ENCODE assay signal across 15 mouse cellular contexts in the genomic region with DNA sequence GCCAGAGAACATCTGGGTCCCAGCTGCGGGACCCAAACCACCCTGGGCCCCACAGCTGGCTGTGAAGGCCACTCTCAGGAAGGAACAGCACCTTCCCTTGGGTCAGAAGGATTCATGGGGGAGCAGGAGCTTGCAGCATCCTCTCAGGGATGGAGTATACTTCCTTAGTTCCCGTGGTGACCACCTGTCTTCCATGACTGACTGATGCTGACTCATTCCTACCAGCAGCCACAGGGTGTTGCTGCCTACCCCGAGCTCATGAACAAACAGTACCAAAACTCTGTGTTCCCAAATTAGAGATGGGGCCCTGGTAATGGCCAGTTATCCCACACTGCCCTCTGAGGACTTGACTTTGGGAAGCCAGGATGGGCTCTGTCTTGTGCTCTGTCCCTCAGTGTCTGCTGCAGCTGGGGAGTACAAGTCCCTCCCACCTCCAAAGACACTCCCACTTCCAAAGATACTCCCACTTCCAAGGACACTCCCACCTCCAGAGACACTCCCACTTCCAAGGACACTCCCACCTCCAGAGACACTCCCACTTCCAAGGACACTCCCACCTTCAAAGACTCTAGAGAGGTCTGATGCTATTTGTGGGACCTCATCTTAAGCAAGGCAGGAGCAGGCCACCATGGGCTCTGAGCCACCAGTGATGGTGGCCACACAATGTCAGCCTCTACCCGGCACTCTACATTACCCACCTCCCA. TPM values are rescaled to one million over a fixed set of nuclear protein-coding genes. Genes with fewer than 3 reads are reported as not detected.
DNase-seq lines count a peak whose midpoint lies in the region; ATAC-seq lines count a peak whose summit lies in the region.
"Had no signal": no experiment of that assay in that cellular context is flagged by ENCODE, and none has a peak within 500 bp of the region (broad histone marks: within the 10 kb centered on the region; RNA-seq: fewer than 3 reads in every experiment).

No protein-coding gene starts in this region.

- H3K9ac ChIP-seq in kidney, embryonic 14.5 days (ENCODE audit: low read depth, low read length): no peak overlapping the region
- H3K9ac ChIP-seq: midbrain, embryonic 12.5 days; neural tube, embryonic 12.5 days; stomach, embryonic 15.5 days had no signal

- 0 out of 2 replicates have a peak, but pooled peaks have one; percentile 10 for ATAC-seq in kidney, embryonic 14.5 days (ENCODE audit: low FRiP score, low TSS enrichment)
- peak; percentile 41; the same call in 1 of the 2 replicates for ATAC-seq in erythroid progenitor cell, adult 5-6 weeks (replicated peaks; ENCODE audit: low FRiP score, poor library complexity, severe bottlenecking)
- ATAC-seq in megakaryocyte progenitor cell, adult 5-6 weeks (replicated peaks; ENCODE audit: poor library complexity): peak; percentile 89

- no peak overlapping the region for H3K27ac ChIP-seq in kidney, embryonic 14.5 days (ENCODE audit: low read depth, low read length)
- H3K27ac ChIP-seq: midbrain, embryonic 12.5 days; neural tube, embryonic 12.5 days; stomach, embryonic 15.5 days had no signal

- H3K4me1 ChIP-seq in kidney, embryonic 14.5 days (ENCODE audit: control insufficient read depth, insufficient read depth, low read length): peaks cover 16% of the 10 kb centered on the region

- H3K4me3 ChIP-seq in kidney, embryonic 14.5 days (ENCODE audit: low read length): no peak overlapping the region
- H3K4me3 ChIP-seq: midbrain, embryonic 12.5 days; neural tube, embryonic 12.5 days; stomach, embryonic 15.5 days had no signal

- no peak overlapping the region for H3K4me2 ChIP-seq in kidney, embryonic 14.5 days (replicated peaks; ENCODE audit: low read depth, low read length)
- H3K4me2 ChIP-seq: midbrain, embryonic 12.5 days; neural tube, embryonic 12.5 days; stomach, embryonic 15.5 days had no signal

- no peaks in the 10 kb centered on the region for H3K27me3 ChIP-seq in kidney, embryonic 14.5 days (ENCODE audit: control insufficient read depth, insufficient read depth, low read length)
- H3K27me3 ChIP-seq: neural tube, embryonic 12.5 days; stomach, embryonic 15.5 days had no signal

- no peaks in the 10 kb centered on the region for H3K9me3 ChIP-seq in kidney, embryonic 14.5 days (ENCODE audit: control insufficient read depth, low read length)
- H3K9me3 ChIP-seq: midbrain, embryonic 12.5 days; neural tube, embryonic 12.5 days; stomach, embryonic 15.5 days had no signal

- no peaks in the 10 kb centered on the region for H3K36me3 ChIP-seq in kidney, embryonic 14.5 days (ENCODE audit: control insufficient read depth, insufficient read depth, low read length)
- H3K36me3 ChIP-seq: midbrain, embryonic 12.5 days; neural tube, embryonic 12.5 days; stomach, embryonic 15.5 days had no signal

- no peak for DNase-seq in kidney, postnatal 25 days
- DNase-seq in ES-CJ7 (ENCODE audit: low read depth, low spot score): peak; percentile 77
- DNase-seq in left cerebral cortex, adult 9 months (ENCODE audit: low spot score in 2 of 2): no peak
- DNase-seq in cerebellum, adult 18-20 months: no peak
- no peak for DNase-seq in urinary bladder, postnatal 14 days (ENCODE audit: low spot score)
- DNase-seq: cerebellum, postnatal 25 days; right cerebral cortex, adult 18-20 months had no signal

- WGBS in kidney, embryonic 14.5 days: 67% methylated on average over 4 of the region's 4 CpGs

RNA-seq across cellular contexts. Expression of gene Lamc3, which starts 14.7 kb away (rescaled TPM):
- 2.0 and 3.6 TPM in 2 replicates for polyA plus RNA-seq in kidney, embryonic 14.5 days (2014; fragmentation: Nextera tagmentation; extraction: Ambion mirVana)
- total RNA-seq in erythroid progenitor cell, adult 5-6 weeks (2015; ENCODE audit: low replicate concordance): not detected in 2 replicates
- total RNA-seq in erythroid progenitor cell, adult 5-6 weeks (2017; ENCODE audit: low replicate concordance): not detected in 2 replicates
- not detected in 2 replicates for total RNA-seq in megakaryocyte progenitor cell, adult 5-6 weeks (2015)
- total RNA-seq in megakaryocyte progenitor cell, adult 5-6 weeks (2017): not detected in 2 replicates

RNA-seq across cellular contexts. Expression of gene Aif1l, which starts 48.1 kb away (rescaled TPM):
- 55.8 and 72.1 TPM in 2 replicates for polyA plus RNA-seq in kidney, embryonic 14.5 days (2014; fragmentation: Nextera tagmentation; extraction: Ambion mirVana)
- not detected in 2 replicates for total RNA-seq in erythroid progenitor cell, adult 5-6 weeks (2015; ENCODE audit: low replicate concordance)
- total RNA-seq in erythroid progenitor cell, adult 5-6 weeks (2017; ENCODE audit: low replicate concordance): not detected in 2 replicates
- total RNA-seq in megakaryocyte progenitor cell, adult 5-6 weeks (2015): 0.24 and 0.25 TPM in 2 replicates
- 0.47 TPM in 1 of 2 replicates, not detected in the other for total RNA-seq in megakaryocyte progenitor cell, adult 5-6 weeks (2017)

RNA-seq across cellular contexts. Expression of gene Fibcd1, which starts 56.0 kb away (rescaled TPM):
- 1.1 TPM in 2 replicates for polyA plus RNA-seq in kidney, embryonic 14.5 days (2014; fragmentation: Nextera tagmentation; extraction: Ambion mirVana)
- not detected in 2 replicates for total RNA-seq in erythroid progenitor cell, adult 5-6 weeks (2015; ENCODE audit: low replicate concordance)
- total RNA-seq in erythroid progenitor cell, adult 5-6 weeks (2017; ENCODE audit: low replicate concordance): not detected in 2 replicates
- total RNA-seq in megakaryocyte progenitor cell, adult 5-6 weeks (2015): not detected in 2 replicates
- total RNA-seq in megakaryocyte progenitor cell, adult 5-6 weeks (2017): not detected in 2 replicates
- total RNA-seq: gastrocnemius, adult 8-10 months; heart, postnatal 25 days had no signal

Comparison
In these comparisons a context has a peak if more than half of its experiments do, and no peak if none do; other contexts are left out.
1. ATAC-seq: peak in every context shown above with its lines; median percentile 89 in megakaryocyte progenitor cell, adult 5-6 weeks; 41 in erythroid progenitor cell, adult 5-6 weeks; 10 in kidney, embryonic 14.5 days.